Mouse (Mus musculus) left cerebral cortex, postnatal 36 days (tissue): ENCODE results near the gene Gm13693. TPM values are rescaled to one million over a fixed set of nuclear protein-coding genes. Genes with fewer than 3 reads are reported as not detected.
A peak's percentile ranks its signal among the peaks of the same experiment; 100 is the strongest.
"Not testable (repeated sequence)": the region's sequence is repeated elsewhere in the genome, so short reads cannot be mapped to it uniquely, and the experiment has no call there.

Experiments
- DNase-seq, 2 experiments: peaks; one replicate each; pipeline ENCODE4 v3.0.0; 2021 to 2022; ENCODE audit warnings: low spot score in 2 of 2, mixed read lengths in 1 of 2
- intact Hi-C: fragments of 180-260 bp; cut with DNase I; formaldehyde crosslinking; loops from one replicate; pipeline ENCODE4 v1.15.1; 2025
- total RNA-seq, 2 experiments: library from RNA; stranded (reverse); gene quantifications; 2 replicates each; pipeline ENCODE4 v1.2.3; 2021

The Gm13693 gene
- total RNA-seq, result 1 to 10 TPM; 1.3 to 1.4 TPM

- intact Hi-C loops, DNase-seq: not testable (repeated sequence)
Measured at GRCm38 (mm10) chr2:83961203-83961602, at the start of gene Gm13693. Gene Gm13693, plus strand, starts transcription at chr2:83961503.

- DNase-seq, result no peak
- intact Hi-C loops, result no loop called here
Measured at GRCm38 (mm10) chr2:83929478-83930088, 31.7 kb upstream of the Gm13693 start.

GRCm38 (mm10) chr2:83940931-83941361 lies 20.4 kb upstream of the Gm13693 start, which contains the start of gene Zswim2:
Gene Zswim2, minus strand, starts transcription at chr2:83941228.
- peak; percentile 91 for DNase-seq
- intact Hi-C loops, result no loop called here

- intact Hi-C loops, result no loop called here
- no peak for DNase-seq
Measured at GRCm38 (mm10) chr2:83941378-83941777, 19.9 kb upstream of the Gm13693 start.

GRCm38 (mm10) chr2:83941792-83942191 lies 19.5 kb upstream of the Gm13693 start:
- no peak for DNase-seq
- intact Hi-C loops, result no loop called here

GRCm38 (mm10) chr2:83955393-83955792 lies 5.9 kb upstream of the Gm13693 start, which contains the start of gene Gm13698:
Gene Gm13698, plus strand, starts transcription at chr2:83955693.
- DNase-seq, intact Hi-C loops: not testable (repeated sequence)

GRCm38 (mm10) chr2:83967013-83967412 lies 5.7 kb downstream of the Gm13693 start, which contains the start of gene Gm13695:
Gene Gm13695, plus strand, starts transcription at chr2:83967313.
- DNase-seq, intact Hi-C loops: not testable (repeated sequence)

GRCm38 (mm10) chr2:83972823-83973222 lies 11.5 kb downstream of the Gm13693 start, which contains the start of gene Gm13696:
Gene Gm13696, plus strand, starts transcription at chr2:83973123.
- intact Hi-C loops, DNase-seq: not testable (repeated sequence)

GRCm38 (mm10) chr2:83978633-83979032 lies 17.3 kb downstream of the Gm13693 start, which contains the start of gene Gm13694:
Gene Gm13694, plus strand, starts transcription at chr2:83978933.
- DNase-seq, intact Hi-C loops: not testable (repeated sequence)

- intact Hi-C loops, DNase-seq: not testable (repeated sequence)
Measured at GRCm38 (mm10) chr2:83984443-83984842, 23.1 kb downstream of the Gm13693 start, which contains the start of gene Gm13697. Gene Gm13697, plus strand, starts transcription at chr2:83984743.

GRCm38 (mm10) chr2:83990253-83990652 lies 28.9 kb downstream of the Gm13693 start, which contains the start of gene Gm13691:
Gene Gm13691, plus strand, starts transcription at chr2:83990553.
- intact Hi-C loops, DNase-seq: not testable (repeated sequence)

GRCm38 (mm10) chr2:83993639-83994255 lies 32.4 kb downstream of the Gm13693 start:
- DNase-seq, intact Hi-C loops: not testable (repeated sequence)

GRCm38 (mm10) chr2:83994526-83994925 lies 33.2 kb downstream of the Gm13693 start:
- not testable (repeated sequence) for DNase-seq

GRCm38 (mm10) chr2:84008913-84009312 lies 47.6 kb downstream of the Gm13693 start:
- DNase-seq, result no peak
- intact Hi-C loops, result no loop called here

More at GRCm38 (mm10) chr2:83994526-83994925, 33.2 kb downstream of the Gm13693 start:
- intact Hi-C loops, result not testable (repeated sequence)

- DNase-seq, result no peak
- intact Hi-C loops, result no loop called here
Measured at GRCm38 (mm10) chr2:84009818-84010217, 48.5 kb downstream of the Gm13693 start.

Other genes starting within 250 kb of the Gm13693 start
- gene Itgav, start 237.1 kb upstream of the Gm13693 start, total RNA-seq, result 100 to 1,000 TPM; 133 to 134 TPM
- gene Fam171b, start 148.9 kb upstream of the Gm13693 start, total RNA-seq, result 100 to 1,000 TPM; 211 to 218 TPM
- not detected for gene Zswim2, start 20.3 kb upstream of the Gm13693 start, total RNA-seq
- gene Gm13698, start 5.8 kb upstream of the Gm13693 start, total RNA-seq, result 1 to 10 TPM; 1.3 to 1.4 TPM
- gene Gm13695, start 5.8 kb downstream of the Gm13693 start, total RNA-seq, result 1 to 10 TPM; 1.3 to 1.4 TPM
- gene Gm13696, start 11.6 kb downstream of the Gm13693 start, total RNA-seq, result 1 to 10 TPM; 1.3 to 1.4 TPM
- gene Gm13694, start 17.4 kb downstream of the Gm13693 start, total RNA-seq, result 1 to 10 TPM; 1.3 to 1.4 TPM
- gene Gm13697, start 23.2 kb downstream of the Gm13693 start, total RNA-seq, result 1 to 10 TPM; 1.3 to 1.4 TPM
- gene Gm13691, start 29.1 kb downstream of the Gm13693 start, total RNA-seq, result 1 to 10 TPM; 1.3 to 1.4 TPM